Mouse (Mus musculus): ENCODE data around the gene Slc30a5.

- TF ChIP-seq CTCF (conservative IDR thresholded peaks at IDR 0.05; ENCODE audit: insufficient read depth, insufficient read length, low read depth, low read length) (no peak), POLR2A (IDR thresholded peaks at IDR 0.05; ENCODE audit: low read depth, low read length) (no peak)
Observed at GRCm38 (mm10) chr13:100823863-100824262, 9.4 kb downstream of the Slc30a5 start.

Measured in kidney, adult 2 months (tissue).